Mouse (Mus musculus): ENCODE data around the gene Narfl. TPM values are rescaled to one million over a fixed set of nuclear protein-coding genes. Genes with fewer than 3 reads are reported as not detected.

The Narfl gene
- polyA plus RNA-seq (2014; fragmentation: Illumina TruSeq; extraction: RNeasy Lipid Tissue Mini Kit (QIAGEN cat#74804); ENCODE audit: low read depth, low replicate concordance) = 3.4 TPM

GRCm38 (mm10) chr17:25773549-25774120, at the start of gene Narfl:
Narfl (plus strand) TSS chr17:25773776.

GRCm38 (mm10) chr17:25727265-25728008, 46.1 kb upstream of the Narfl start, which contains the start of the genes Chtf18 and Rpusd1:
Chtf18 (minus strand) TSS chr17:25727419.
Rpusd1 (plus strand) TSS chr17:25727670.

GRCm38 (mm10) chr17:25735745-25736144, 37.8 kb upstream of the Narfl start, which contains the start of gene Mslnl:
Mslnl (plus strand) TSS chr17:25736042.

DNA sequence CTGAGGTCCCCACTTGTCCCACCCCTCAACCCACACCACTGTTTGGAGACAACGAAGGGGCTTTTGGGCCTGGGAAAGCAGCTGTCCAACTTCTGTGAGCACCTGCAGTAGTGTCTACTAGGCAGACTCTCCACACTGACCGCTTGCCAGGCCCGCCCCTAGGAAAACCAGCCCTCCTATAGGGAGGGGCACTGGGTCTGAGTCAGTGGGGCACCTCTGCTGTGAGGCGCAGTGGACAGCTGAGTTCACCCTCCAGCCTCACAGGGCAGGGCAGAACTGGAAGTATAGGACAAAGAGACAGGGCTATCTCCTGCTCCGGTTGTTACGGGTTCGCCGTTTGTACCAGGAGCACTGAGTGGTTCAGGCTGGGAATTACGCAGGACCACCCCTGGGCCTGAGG, 19.3 kb upstream of the Narfl start, which contains the start of gene Msln:
TSS of gene Msln (minus strand) at position 138 of the 400 bp plus-strand sequence.

DNA sequence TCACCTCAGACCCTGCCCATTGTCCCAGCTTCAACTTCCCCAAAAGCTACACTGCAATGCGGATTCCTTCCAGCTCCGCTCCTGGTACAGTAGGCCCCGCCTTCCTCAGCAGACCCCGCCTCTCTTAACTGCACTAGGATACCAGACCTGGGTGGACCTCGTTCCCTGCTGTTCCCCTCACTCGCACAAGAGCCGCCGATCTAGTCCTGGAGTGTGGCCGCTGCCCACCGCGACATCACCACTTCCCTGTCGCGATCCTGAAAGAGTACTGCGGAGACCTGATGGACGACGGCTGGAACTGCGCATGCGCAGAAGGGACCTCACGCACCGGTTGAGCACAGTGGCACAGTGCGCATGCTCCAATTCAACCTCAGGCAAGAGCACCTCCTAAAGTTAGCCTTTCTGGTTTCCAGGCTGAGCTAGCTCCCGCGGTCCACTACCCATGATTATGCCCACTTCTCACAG, 11.7 kb downstream of the Narfl start, which contains the start of gene Haghl:
TSS of gene Haghl (minus strand) at position 393 of the 465 bp plus-strand sequence.

DNA sequence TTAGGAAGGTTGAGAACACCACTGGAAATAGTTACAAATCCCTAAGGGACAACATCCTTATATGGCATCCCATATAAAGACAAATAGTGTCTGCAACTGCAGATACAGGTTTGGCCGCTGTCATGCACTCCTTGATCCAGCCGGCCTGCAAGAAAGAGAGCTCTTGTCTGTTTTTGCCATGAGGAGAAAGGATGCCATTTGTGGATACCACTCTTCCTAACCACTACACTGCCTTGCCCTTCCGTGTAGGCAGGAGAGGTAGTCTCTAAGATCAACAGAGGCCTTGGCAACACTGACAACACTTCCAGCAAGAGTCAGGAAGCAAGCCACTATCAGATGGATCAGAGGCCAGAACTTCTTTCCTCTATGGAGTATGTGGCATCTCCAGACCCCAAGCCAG, 12.7 kb downstream of the Narfl start, which contains the start of gene Ccdc78:
TSS of gene Ccdc78 (plus strand) at position 301 of the 400 bp plus-strand sequence.

DNA sequence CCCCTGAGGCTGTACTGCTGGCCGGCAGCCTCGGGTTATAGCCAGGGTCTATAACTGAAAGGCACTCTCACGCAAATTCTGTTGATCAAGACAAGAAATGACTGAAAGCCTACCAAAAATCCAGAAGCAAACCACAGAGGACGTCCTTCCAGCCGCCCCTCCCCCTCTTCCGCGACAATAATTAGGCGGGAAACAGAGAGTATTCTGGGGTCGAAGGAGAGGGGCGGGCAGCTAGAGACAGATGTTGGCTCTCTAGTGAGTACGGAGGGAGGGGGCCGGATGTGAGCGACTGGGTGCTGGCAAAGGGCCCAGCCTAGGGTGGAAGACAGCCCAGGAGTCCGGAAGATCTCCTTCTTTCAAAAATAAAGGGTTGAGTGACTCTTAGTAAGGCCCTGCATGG, 19.0 kb downstream of the Narfl start, which contains the start of gene Fam173a:
TSS of gene Fam173a (minus strand) at position 287 of the 400 bp plus-strand sequence.

DNA sequence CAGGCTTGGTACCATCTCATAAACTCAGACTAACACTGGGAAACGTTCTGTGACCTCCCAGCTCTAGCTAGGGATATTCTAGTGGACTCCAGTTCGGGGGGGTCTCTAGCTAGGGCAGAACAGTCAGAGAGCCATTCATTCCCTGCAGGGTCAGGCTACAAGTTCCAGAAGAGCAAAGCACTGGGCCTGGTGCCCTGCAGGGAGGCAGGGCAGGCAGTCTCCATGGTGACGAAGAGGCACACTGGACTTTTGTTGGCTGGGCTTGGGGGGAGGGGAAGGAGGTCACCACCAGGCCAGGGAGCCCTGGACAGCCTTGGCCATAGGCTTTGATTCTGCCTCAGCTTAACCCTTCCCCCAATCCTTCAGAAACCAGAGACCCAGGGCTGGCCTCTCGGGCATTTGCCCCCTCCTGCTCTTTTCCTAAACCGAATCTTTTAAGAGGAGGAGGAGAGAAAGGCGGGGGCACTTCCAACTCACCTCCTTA, 22.1 kb downstream of the Narfl start, which contains the start of gene AC134908.4:
TSS of gene AC134908.4 (minus strand) at position 51 of the 484 bp plus-strand sequence.

DNA sequence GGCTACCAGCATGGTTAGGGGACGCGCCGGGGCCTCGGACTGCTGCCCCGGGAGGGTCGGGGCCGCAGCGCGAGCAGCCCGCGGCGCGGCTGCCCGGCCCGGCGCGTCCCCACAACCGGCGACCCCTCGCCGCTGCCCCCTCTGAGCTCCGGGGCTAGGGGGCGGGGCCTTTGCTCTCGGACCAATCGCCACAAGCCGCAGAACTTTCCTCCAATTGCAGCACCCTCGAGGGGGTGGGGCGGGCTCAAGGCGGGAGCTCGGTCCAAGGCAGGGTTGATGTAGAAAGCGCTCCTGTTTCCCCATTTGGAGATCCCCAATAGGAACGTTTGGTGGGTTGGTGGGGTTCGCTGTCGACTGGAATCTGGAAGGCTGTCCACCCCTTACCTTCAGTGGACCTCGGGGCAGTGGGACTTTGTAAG, 23.4 kb downstream of the Narfl start, which contains the start of gene Metrn:
TSS of gene Metrn (minus strand) at position 186 of the 419 bp plus-strand sequence.

GRCm38 (mm10) chr17:25808789-25809605, 35.4 kb downstream of the Narfl start, which contains the start of gene Fbxl16:
Fbxl16 (plus strand) TSS chr17:25809085.

DNA sequence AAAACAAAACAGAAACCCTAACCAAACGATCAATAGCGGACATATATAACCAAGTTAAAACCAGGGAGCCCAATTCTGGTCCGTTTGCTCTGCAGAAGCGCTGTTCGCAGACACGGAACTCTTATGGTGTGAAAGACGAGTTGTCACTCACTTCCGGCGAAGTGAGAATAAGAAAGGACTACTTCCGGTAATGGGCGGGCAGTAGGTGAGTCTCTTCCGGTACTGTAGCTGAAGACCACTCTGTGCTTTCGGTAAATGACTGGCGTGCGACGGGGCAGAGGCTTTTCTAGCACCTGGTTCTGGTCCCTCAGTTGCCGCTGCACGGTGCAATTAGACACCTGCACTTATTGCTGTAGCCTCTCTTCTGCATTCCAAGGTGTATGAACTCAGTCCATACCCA, 49.9 kb downstream of the Narfl start, which contains the start of gene Wdr24:
TSS of gene Wdr24 (plus strand) at position 176 of the 400 bp plus-strand sequence.

DNA sequence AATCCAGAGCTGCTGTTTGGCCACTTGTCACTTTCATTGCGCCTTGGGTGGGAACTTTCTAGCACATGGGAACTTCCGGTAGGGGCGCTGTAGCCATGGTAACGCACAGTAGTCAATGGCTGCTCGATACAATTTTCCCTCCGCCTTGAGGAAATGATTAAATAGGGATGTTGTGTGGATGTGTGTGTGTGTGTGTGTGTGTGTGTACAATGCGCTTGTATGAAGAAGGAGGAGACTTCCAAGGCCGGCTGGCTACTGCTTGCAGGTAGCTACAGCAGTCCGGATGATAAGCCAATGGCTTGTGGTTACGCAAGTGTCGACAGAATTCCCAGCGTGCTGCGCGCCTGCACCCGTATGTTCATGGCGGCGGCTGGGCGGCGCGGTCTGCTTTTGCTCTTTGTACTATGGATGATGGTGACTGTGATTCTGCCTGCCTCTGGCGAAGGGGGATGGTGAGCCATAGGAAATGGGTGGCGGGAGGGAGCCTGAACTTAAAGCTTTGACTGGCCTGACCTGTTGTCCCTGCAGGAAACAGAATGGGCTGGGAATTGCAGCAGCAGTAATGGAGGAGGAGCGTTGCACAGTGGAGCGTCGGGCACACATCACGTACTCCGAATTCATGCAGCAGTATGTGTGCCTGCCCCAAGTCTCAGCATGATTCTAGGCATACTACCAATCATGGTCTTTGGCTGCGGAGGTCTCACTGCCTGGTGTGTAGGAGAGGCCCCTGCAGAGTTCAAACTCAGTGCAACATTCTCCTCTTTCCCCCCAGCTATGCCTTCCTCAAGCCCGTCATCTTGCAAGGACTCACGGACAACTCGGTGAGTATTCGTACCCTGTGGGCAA, 55.4 kb downstream of the Narfl start, which contains the start of gene Jmjd8:
TSS of gene Jmjd8 (plus strand) at position 156 of the 846 bp plus-strand sequence.

Other genes starting within 250 kb of the Narfl start
- gene Sox8, start 203.1 kb upstream of the Narfl start, polyA plus RNA-seq (2014; fragmentation: Illumina TruSeq; extraction: RNeasy Lipid Tissue Mini Kit (QIAGEN cat#74804); ENCODE audit: low read depth, low replicate concordance) = 0.29 TPM
- gene Lmf1, start 194.7 kb upstream of the Narfl start, polyA plus RNA-seq (2014; fragmentation: Illumina TruSeq; extraction: RNeasy Lipid Tissue Mini Kit (QIAGEN cat#74804); ENCODE audit: low read depth, low replicate concordance) = 0.47 TPM
- gene Gng13, start 56.6 kb upstream of the Narfl start, polyA plus RNA-seq (2014; fragmentation: Illumina TruSeq; extraction: RNeasy Lipid Tissue Mini Kit (QIAGEN cat#74804); ENCODE audit: low read depth, low replicate concordance) = not detected
- not detected for gene Chtf18, start 46.4 kb upstream of the Narfl start, polyA plus RNA-seq (2014; fragmentation: Illumina TruSeq; extraction: RNeasy Lipid Tissue Mini Kit (QIAGEN cat#74804); ENCODE audit: low read depth, low replicate concordance)
- gene Rpusd1, start 46.1 kb upstream of the Narfl start, polyA plus RNA-seq (2014; fragmentation: Illumina TruSeq; extraction: RNeasy Lipid Tissue Mini Kit (QIAGEN cat#74804); ENCODE audit: low read depth, low replicate concordance) = not detected
- gene Mslnl, start 37.7 kb upstream of the Narfl start, polyA plus RNA-seq (2014; fragmentation: Illumina TruSeq; extraction: RNeasy Lipid Tissue Mini Kit (QIAGEN cat#74804); ENCODE audit: low read depth, low replicate concordance) = not detected
- not detected for gene Msln, start 19.4 kb upstream of the Narfl start, polyA plus RNA-seq (2014; fragmentation: Illumina TruSeq; extraction: RNeasy Lipid Tissue Mini Kit (QIAGEN cat#74804); ENCODE audit: low read depth, low replicate concordance)
- gene Haghl, start 11.9 kb downstream of the Narfl start, polyA plus RNA-seq (2014; fragmentation: Illumina TruSeq; extraction: RNeasy Lipid Tissue Mini Kit (QIAGEN cat#74804); ENCODE audit: low read depth, low replicate concordance) = 0.64 TPM
- not detected for gene Ccdc78, start 12.8 kb downstream of the Narfl start, polyA plus RNA-seq (2014; fragmentation: Illumina TruSeq; extraction: RNeasy Lipid Tissue Mini Kit (QIAGEN cat#74804); ENCODE audit: low read depth, low replicate concordance)
- 0.52 TPM for gene Fam173a, start 19.1 kb downstream of the Narfl start, polyA plus RNA-seq (2014; fragmentation: Illumina TruSeq; extraction: RNeasy Lipid Tissue Mini Kit (QIAGEN cat#74804); ENCODE audit: low read depth, low replicate concordance)
- gene AC134908.4, start 21.9 kb downstream of the Narfl start, polyA plus RNA-seq (2014; fragmentation: Illumina TruSeq; extraction: RNeasy Lipid Tissue Mini Kit (QIAGEN cat#74804); ENCODE audit: low read depth, low replicate concordance) = 1.1 TPM
- 0.17 TPM for gene Metrn, start 23.4 kb downstream of the Narfl start, polyA plus RNA-seq (2014; fragmentation: Illumina TruSeq; extraction: RNeasy Lipid Tissue Mini Kit (QIAGEN cat#74804); ENCODE audit: low read depth, low replicate concordance)
- 15.0 TPM for gene Fbxl16, start 35.3 kb downstream of the Narfl start, polyA plus RNA-seq (2014; fragmentation: Illumina TruSeq; extraction: RNeasy Lipid Tissue Mini Kit (QIAGEN cat#74804); ENCODE audit: low read depth, low replicate concordance)
- 0.47 TPM for gene Wdr24, start 49.9 kb downstream of the Narfl start, polyA plus RNA-seq (2014; fragmentation: Illumina TruSeq; extraction: RNeasy Lipid Tissue Mini Kit (QIAGEN cat#74804); ENCODE audit: low read depth, low replicate concordance)
- gene Jmjd8, start 55.1 kb downstream of the Narfl start, polyA plus RNA-seq (2014; fragmentation: Illumina TruSeq; extraction: RNeasy Lipid Tissue Mini Kit (QIAGEN cat#74804); ENCODE audit: low read depth, low replicate concordance) = 3.6 TPM
- gene Stub1, start 59.6 kb downstream of the Narfl start, polyA plus RNA-seq (2014; fragmentation: Illumina TruSeq; extraction: RNeasy Lipid Tissue Mini Kit (QIAGEN cat#74804); ENCODE audit: low read depth, low replicate concordance) = 8.2 TPM
- gene Rhbdl1, start 63.5 kb downstream of the Narfl start, polyA plus RNA-seq (2014; fragmentation: Illumina TruSeq; extraction: RNeasy Lipid Tissue Mini Kit (QIAGEN cat#74804); ENCODE audit: low read depth, low replicate concordance) = not detected
- gene Gm20683, start 68.0 kb downstream of the Narfl start, polyA plus RNA-seq (2014; fragmentation: Illumina TruSeq; extraction: RNeasy Lipid Tissue Mini Kit (QIAGEN cat#74804); ENCODE audit: low read depth, low replicate concordance) = not detected
- gene Rhot2, start 71.1 kb downstream of the Narfl start, polyA plus RNA-seq (2014; fragmentation: Illumina TruSeq; extraction: RNeasy Lipid Tissue Mini Kit (QIAGEN cat#74804); ENCODE audit: low read depth, low replicate concordance) = 19.9 TPM
- gene Wdr90, start 87.7 kb downstream of the Narfl start, polyA plus RNA-seq (2014; fragmentation: Illumina TruSeq; extraction: RNeasy Lipid Tissue Mini Kit (QIAGEN cat#74804); ENCODE audit: low read depth, low replicate concordance) = 2.5 TPM
- gene Mcrip2, start 95.0 kb downstream of the Narfl start, polyA plus RNA-seq (2014; fragmentation: Illumina TruSeq; extraction: RNeasy Lipid Tissue Mini Kit (QIAGEN cat#74804); ENCODE audit: low read depth, low replicate concordance) = 5.5 TPM
- 24.4 TPM for gene Mettl26, start 101.3 kb downstream of the Narfl start, polyA plus RNA-seq (2014; fragmentation: Illumina TruSeq; extraction: RNeasy Lipid Tissue Mini Kit (QIAGEN cat#74804); ENCODE audit: low read depth, low replicate concordance)
- gene Wfikkn1, start 107.1 kb downstream of the Narfl start, polyA plus RNA-seq (2014; fragmentation: Illumina TruSeq; extraction: RNeasy Lipid Tissue Mini Kit (QIAGEN cat#74804); ENCODE audit: low read depth, low replicate concordance) = not detected
- gene Rab40c, start 146.0 kb downstream of the Narfl start, polyA plus RNA-seq (2014; fragmentation: Illumina TruSeq; extraction: RNeasy Lipid Tissue Mini Kit (QIAGEN cat#74804); ENCODE audit: low read depth, low replicate concordance) = 2.7 TPM
- 41.2 TPM for gene Pigq, start 171.2 kb downstream of the Narfl start, polyA plus RNA-seq (2014; fragmentation: Illumina TruSeq; extraction: RNeasy Lipid Tissue Mini Kit (QIAGEN cat#74804); ENCODE audit: low read depth, low replicate concordance)
- not detected for gene Nhlrc4, start 171.2 kb downstream of the Narfl start, polyA plus RNA-seq (2014; fragmentation: Illumina TruSeq; extraction: RNeasy Lipid Tissue Mini Kit (QIAGEN cat#74804); ENCODE audit: low read depth, low replicate concordance)
- gene A930017K11Rik, start 178.8 kb downstream of the Narfl start, polyA plus RNA-seq (2014; fragmentation: Illumina TruSeq; extraction: RNeasy Lipid Tissue Mini Kit (QIAGEN cat#74804); ENCODE audit: low read depth, low replicate concordance) = not detected
- gene Capn15, start 212.0 kb downstream of the Narfl start, polyA plus RNA-seq (2014; fragmentation: Illumina TruSeq; extraction: RNeasy Lipid Tissue Mini Kit (QIAGEN cat#74804); ENCODE audit: low read depth, low replicate concordance) = 0.41 TPM